Mouse (Mus musculus) lung, embryonic 16.5 days (tissue): ENCODE measurements around the gene Snrnp27. TPM values are rescaled to one million over a fixed set of nuclear protein-coding genes. Genes with fewer than 3 reads are reported as not detected.
A peak's percentile ranks its signal among the peaks of the same experiment; 100 is the strongest.

Source experiments
- ATAC-seq: fragments of 200-750 bp; cut with Nextera tagmentation; 2 replicates; pipeline ENCODE4 v1.8.0; 2017; ENCODE audit warnings: low read depth, mild to moderate bottlenecking, moderate library complexity
- H3K27ac ChIP-seq: fragments of 300-500 bp; sonication (generic); 2 replicates; pipeline ENCODE4 v1.5.1; 2014; ENCODE audit warnings: mild to moderate bottlenecking, control low read depth, low read length
- H3K27me3 ChIP-seq: fragments of 300-500 bp; sonication (generic); 2 replicates; pipeline ENCODE4 v1.6.1; 2014; ENCODE audit warnings: low read depth, low read length, mixed read lengths; ENCODE audit not compliant: control insufficient read depth, insufficient read depth
- H3K36me3 ChIP-seq: fragments of 300-500 bp; sonication (generic); 2 replicates; pipeline ENCODE4 v1.6.1; 2014; ENCODE audit warnings: low read length; ENCODE audit not compliant: control insufficient read depth, insufficient read depth
- H3K4me1 ChIP-seq: fragments of 300-500 bp; sonication (generic); replicated peaks from 2 replicates; pipeline ENCODE4 v1.6.1; 2014; ENCODE audit warnings: low read length, mixed read lengths; ENCODE audit not compliant: control insufficient read depth, insufficient read depth
- H3K4me2 ChIP-seq: fragments of 300-500 bp; sonication (generic); 2 replicates; pipeline ENCODE4 v1.6.1; 2014; ENCODE audit warnings: low read depth, low read length, control low read depth
- H3K4me3 ChIP-seq: fragments of 300-500 bp; sonication (generic); 2 replicates; pipeline ENCODE4 v1.5.1; 2014; ENCODE audit warnings: mild to moderate bottlenecking, low read length, control low read depth
- H3K9ac ChIP-seq: fragments of 300-500 bp; sonication (generic); 2 replicates; pipeline ENCODE4 v1.6.1; 2014; ENCODE audit warnings: low read length, control low read depth
- H3K9me3 ChIP-seq: fragments of 300-500 bp; sonication (generic); 2 replicates; pipeline ENCODE4 v1.6.1; 2016; ENCODE audit warnings: low read length; ENCODE audit not compliant: control insufficient read depth
- WGBS: fragments of 180-500 bp; shearing (Covaris S2); extraction: QIAGEN DNeasy Blood & Tissue Kit; methylation state at CpG from one replicate; pipeline ENCODE4 v1.1.7; 2014; 5-methylcytosine and 5-hydroxymethylcytosine counted together
- polyA plus RNA-seq: library from polyadenylated mRNA; unstranded; fragments of >200 nt; fragmentation: Nextera tagmentation; extraction: Ambion mirVana; gene quantifications from 2 replicates; pipeline ENCODE4 v1.2.1, GENCODE M21; 2015

The Snrnp27 gene
- polyA plus RNA-seq, 1 experiment from 2014 or later, result 107 TPM

GRCm38 (mm10) chr6:86668580-86669239 lies 15.6 kb downstream of the Snrnp27 start, which contains the start of gene Mxd1:
Mxd1 (minus strand) TSS chr6:86669161.
- WGBS, result under 1% methylated on average over 62 of the region's 76 CpGs

GRCm38 (mm10) chr6:86667061-86667460 lies 17.3 kb downstream of the Snrnp27 start:
- peaks cover 8% of the 10 kb centered on the region for H3K36me3 ChIP-seq
- H3K9ac ChIP-seq, result no peak overlapping the region
- H3K4me2 ChIP-seq, result no peak overlapping the region
- H3K9me3 ChIP-seq, result no peaks in the 10 kb centered on the region
- no peak overlapping the region for H3K4me3 ChIP-seq
- H3K27me3 ChIP-seq, result no peaks in the 10 kb centered on the region
- H3K4me1 ChIP-seq, result peaks cover 12% of the 10 kb centered on the region
- ATAC-seq, result no peak
- 87% methylated on average over 10 of the region's 10 CpGs for WGBS
- no peak overlapping the region for H3K27ac ChIP-seq

More at GRCm38 (mm10) chr6:86668580-86669239, 15.6 kb downstream of the Snrnp27 start, which contains the start of gene Mxd1:
- peak within 1 kb of the TSS; percentile 59 for H3K27ac ChIP-seq
- no peaks in the 10 kb centered on the region for H3K27me3 ChIP-seq
- H3K4me3 ChIP-seq, result peak within 1 kb of the TSS; percentile 78
- peaks cover 12% of the 10 kb centered on the region for H3K4me1 ChIP-seq
- H3K9ac ChIP-seq, result peak within 1 kb of the TSS; percentile 83
- ATAC-seq, result no peak; the same call in 1 of the 2 replicates
- H3K4me2 ChIP-seq, result peak within 1 kb of the TSS; percentile 89
- no peaks in the 10 kb centered on the region for H3K9me3 ChIP-seq
- H3K36me3 ChIP-seq, result peaks cover 7% of the 10 kb centered on the region

DNA sequence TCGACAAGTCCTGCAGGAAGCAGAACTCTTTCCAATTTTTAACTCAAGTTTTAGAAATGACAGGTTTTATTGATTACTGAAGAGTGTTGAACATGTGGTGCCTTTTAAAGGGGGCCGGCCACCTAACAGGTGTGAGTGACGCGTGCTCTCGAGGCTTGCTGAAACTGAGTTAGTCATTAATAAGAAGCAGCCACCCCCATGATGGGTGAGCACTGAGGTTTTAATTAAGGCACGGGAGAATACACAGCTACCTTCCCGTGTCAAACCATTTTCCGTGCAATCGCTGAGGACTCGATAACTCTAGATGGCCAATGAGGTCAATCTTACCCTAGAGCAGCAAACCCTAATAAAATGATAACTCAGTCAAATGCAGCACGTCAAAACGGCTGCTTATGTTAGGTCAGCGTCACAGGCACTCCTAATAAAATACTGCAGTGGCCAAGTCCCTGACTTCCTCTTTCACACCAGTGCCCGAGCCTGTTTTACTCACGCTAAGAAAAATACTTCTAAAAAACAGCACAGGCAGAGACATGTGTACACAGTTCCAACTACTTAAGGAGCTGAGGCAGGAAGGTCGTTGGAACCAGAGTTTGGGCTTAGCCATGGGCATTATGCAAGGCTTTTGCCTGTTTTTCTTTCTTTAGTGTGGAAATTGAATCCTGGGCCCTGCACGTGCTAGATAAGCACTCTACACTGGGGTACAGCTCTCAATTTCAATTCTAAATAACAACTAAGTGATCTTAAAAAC lies 18.6 kb downstream of the Snrnp27 start:
- no peak overlapping the region for H3K4me3 ChIP-seq
- H3K9ac ChIP-seq, result no peak overlapping the region
- H3K9me3 ChIP-seq, result no peaks in the 10 kb centered on the region
- no peaks in the 10 kb centered on the region for H3K27me3 ChIP-seq
- no peak overlapping the region for H3K27ac ChIP-seq
- H3K4me2 ChIP-seq, result no peak overlapping the region
- peaks cover 14% of the 10 kb centered on the region for H3K36me3 ChIP-seq
- no peak for ATAC-seq
- WGBS, result 75% methylated on average over 17 of the region's 17 CpGs
- peaks cover 12% of the 10 kb centered on the region for H3K4me1 ChIP-seq

DNA sequence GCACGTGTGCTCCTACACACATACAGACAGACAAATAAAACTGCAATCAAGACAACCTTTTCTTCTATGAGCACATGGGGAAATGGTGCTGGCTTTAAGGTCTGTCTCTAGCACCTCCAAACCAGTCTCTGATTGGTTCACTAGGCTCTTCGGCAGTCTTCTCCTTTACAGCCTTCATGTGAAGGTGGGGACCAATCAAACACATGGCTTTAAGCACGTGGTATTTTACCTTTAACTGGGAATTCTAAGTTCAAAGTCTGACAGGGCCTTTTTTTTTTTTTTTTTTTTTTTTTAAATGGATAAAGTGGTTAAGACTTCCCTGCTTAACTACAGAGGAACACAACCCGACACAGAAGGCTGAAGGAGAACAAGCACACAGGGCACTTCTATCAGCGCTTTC lies 19.2 kb downstream of the Snrnp27 start:
- no peak for ATAC-seq
- WGBS, result 76% methylated on average over 5 of the region's 5 CpGs
- H3K4me2 ChIP-seq, result no peak overlapping the region

GRCm38 (mm10) chr6:86660161-86660877 lies 24.0 kb downstream of the Snrnp27 start:
- H3K9me3 ChIP-seq, result no peaks in the 10 kb centered on the region
- no peak overlapping the region for H3K4me3 ChIP-seq
- 75% methylated on average over 9 of the region's 9 CpGs for WGBS
- peaks cover 26% of the 10 kb centered on the region for H3K36me3 ChIP-seq
- H3K27ac ChIP-seq, result no peak overlapping the region
- no peak for ATAC-seq
- H3K9ac ChIP-seq, result no peak overlapping the region
- no peak overlapping the region for H3K4me2 ChIP-seq
- no peaks in the 10 kb centered on the region for H3K4me1 ChIP-seq
- no peaks in the 10 kb centered on the region for H3K27me3 ChIP-seq

More for the DNA sequence above, 19.2 kb downstream of the Snrnp27 start:
- Histone ChIP-seq H3K4me3 (no peak overlapping the region), H3K36me3 (peaks cover 20% of the 10 kb centered on the region), H3K9me3 (no peaks in the 10 kb centered on the region), H3K4me1 (peaks cover 12% of the 10 kb centered on the region), H3K27ac (no peak overlapping the region), H3K9ac (no peak overlapping the region), H3K27me3 (no peaks in the 10 kb centered on the region)

GRCm38 (mm10) chr6:86658501-86658900 lies 25.8 kb downstream of the Snrnp27 start:
- peaks cover 26% of the 10 kb centered on the region for H3K36me3 ChIP-seq
- 85% methylated on average over 3 of the region's 3 CpGs for WGBS
- no peaks in the 10 kb centered on the region for H3K9me3 ChIP-seq

DNA sequence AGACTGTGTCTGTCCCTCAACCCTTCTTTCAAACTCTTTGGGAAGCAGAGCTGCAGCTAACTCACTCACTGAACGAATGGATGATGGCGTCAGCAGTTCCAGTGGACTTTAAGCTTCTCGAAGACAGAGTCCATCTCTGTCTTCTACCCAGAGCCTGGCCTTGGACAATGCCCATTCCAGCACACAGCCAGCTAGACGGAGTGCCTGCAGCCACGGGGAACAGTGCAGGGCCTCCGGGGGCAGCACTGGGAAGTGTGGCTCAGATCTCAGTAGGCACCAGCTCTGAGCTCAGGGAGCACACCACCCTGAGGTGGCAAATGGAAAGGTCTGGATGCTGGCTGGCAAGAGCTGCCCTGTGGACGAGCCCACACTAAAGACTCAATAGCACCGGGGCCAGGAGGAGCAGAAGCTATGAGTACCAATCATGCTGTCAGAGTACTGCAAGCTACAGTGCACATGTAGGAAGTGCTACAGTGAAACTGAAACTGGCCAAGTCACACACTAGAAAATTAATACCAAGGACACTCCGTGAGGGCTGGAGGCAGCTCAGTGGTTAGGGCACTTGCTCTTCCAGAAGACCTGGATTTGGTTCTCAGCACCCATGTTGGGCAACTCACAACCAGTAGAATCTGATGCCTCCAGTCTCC lies 29.9 kb downstream of the Snrnp27 start:
- no peaks in the 10 kb centered on the region for H3K9me3 ChIP-seq
- no peak overlapping the region for H3K9ac ChIP-seq
- H3K27ac ChIP-seq, result no peak overlapping the region
- WGBS, result 84% methylated on average over 9 of the region's 9 CpGs
- H3K4me1 ChIP-seq, result no peaks in the 10 kb centered on the region
- no peaks in the 10 kb centered on the region for H3K27me3 ChIP-seq
- ATAC-seq, result no peak
- H3K4me2 ChIP-seq, result no peak overlapping the region
- H3K4me3 ChIP-seq, result no peak overlapping the region
- peaks cover 27% of the 10 kb centered on the region for H3K36me3 ChIP-seq

More at GRCm38 (mm10) chr6:86658501-86658900, 25.8 kb downstream of the Snrnp27 start:
- Histone ChIP-seq H3K27me3 (no peaks in the 10 kb centered on the region), H3K9ac (no peak overlapping the region), H3K4me3 (no peak overlapping the region), H3K27ac (no peak overlapping the region), H3K4me2 (no peak overlapping the region), H3K4me1 (no peaks in the 10 kb centered on the region)
- no peak for ATAC-seq

DNA sequence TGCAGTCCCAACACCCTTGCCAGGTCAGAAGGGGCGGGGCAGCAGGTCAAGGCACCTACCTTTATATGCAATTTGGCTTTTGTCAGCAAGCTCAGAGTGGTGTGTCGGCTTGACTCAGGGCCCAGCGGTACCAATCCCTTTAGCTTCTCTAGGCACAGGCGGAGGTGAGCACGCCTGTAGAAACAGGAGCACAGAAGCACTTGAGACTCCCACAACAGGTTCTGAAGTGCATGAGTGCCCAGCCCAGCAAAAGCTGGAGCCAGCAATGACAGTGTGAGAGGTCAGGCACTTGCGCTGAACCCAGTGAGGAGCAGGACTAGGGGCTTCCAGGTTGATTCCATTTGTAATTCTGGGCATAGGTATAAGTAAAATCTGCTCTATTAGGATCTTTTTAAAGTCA lies 31.3 kb downstream of the Snrnp27 start:
- no peaks in the 10 kb centered on the region for H3K27me3 ChIP-seq
- no peak overlapping the region for H3K4me3 ChIP-seq
- H3K27ac ChIP-seq, result no peak overlapping the region
- ATAC-seq, result peak; percentile 66; the same call in 1 of the 2 replicates
- H3K4me1 ChIP-seq, result no peaks in the 10 kb centered on the region
- H3K4me2 ChIP-seq, result no peak overlapping the region
- H3K9me3 ChIP-seq, result no peaks in the 10 kb centered on the region
- peaks cover 27% of the 10 kb centered on the region for H3K36me3 ChIP-seq
- no peak overlapping the region for H3K9ac ChIP-seq
- WGBS, result 60% methylated on average over 6 of the region's 6 CpGs
